Mouse (Mus musculus) CH12.LX (cell line): ENCODE measurements at regions not wholly inside any gene's neighbourhood (a gene's known extent, or its start where the extent isn't known, plus 50 kb on each side); places are given as distances from the start of the nearest gene placed in this dataset.

Source experiments
- DNase-seq: peaks from one replicate; pipeline ENCODE4 v3.0.0-alpha.2; 2013; ENCODE audit errors: extremely low read depth
- H3K27ac ChIP-seq: 2 replicates; pipeline ENCODE4 v1.5.1; 2012; ENCODE audit warnings: low read depth, mild to moderate bottlenecking, control low read depth, moderate library complexity; ENCODE audit not compliant: insufficient read depth
- H3K27me3 ChIP-seq: replicated peaks from 2 replicates; pipeline ENCODE3; 2012; ENCODE audit warnings: inconsistent platforms
- H3K36me3 ChIP-seq, 2 experiments: replicated peaks in 1 of 2; 2 replicates each; pipeline versions ENCODE3 to v1.6.1; 2012; ENCODE audit warnings: inconsistent platforms in 1 of 2, low read length in 1 of 2, mild to moderate bottlenecking in 1 of 2, mixed read lengths in 1 of 2, moderate library complexity in 1 of 2; ENCODE audit not compliant: control insufficient read depth in 1 of 2, insufficient read depth in 1 of 2
- H3K4me1 ChIP-seq, 2 experiments: 2 replicates each; pipeline ENCODE4 v1.6.1; 2012; ENCODE audit warnings: inconsistent platforms in 1 of 2, moderate library complexity in 1 of 2; ENCODE audit not compliant: insufficient read depth in 2 of 2, control insufficient read depth in 1 of 2
- H3K4me2 ChIP-seq: 2 replicates; pipeline ENCODE4 v1.6.1; 2012; ENCODE audit warnings: low read depth, mild to moderate bottlenecking, control low read depth; ENCODE audit not compliant: poor library complexity, insufficient read depth, severe bottlenecking
- H3K4me3 ChIP-seq, 3 experiments: fragments of 150-350 bp in 1 of 3; sonication (generic) in 1 of 3; replicated peaks in 1 of 3; 2 replicates each; pipeline versions ENCODE3 to v1.5.1; 2011 to 2012; ENCODE audit warnings: low read depth in 2 of 3, low read length in 2 of 3, mild to moderate bottlenecking in 2 of 3, moderate library complexity in 2 of 3, control low read depth in 1 of 3, improper control_type of control experiment in 1 of 3, inconsistent platforms in 1 of 3, mixed read lengths in 1 of 3; ENCODE audit not compliant: poor library complexity in 1 of 3
- H3K79me2 ChIP-seq: replicated peaks from 2 replicates; pipeline ENCODE4 v1.6.1; 2012; ENCODE audit warnings: mild to moderate bottlenecking, moderate library complexity; ENCODE audit not compliant: control insufficient read depth, poor library complexity, insufficient read depth, severe bottlenecking; ENCODE audit errors: extremely low read depth
- H3K9ac ChIP-seq: 2 replicates; pipeline ENCODE4 v1.6.1; 2012; ENCODE audit warnings: low read depth, mild to moderate bottlenecking, control low read depth, moderate library complexity; ENCODE audit not compliant: insufficient read depth
- H3K9me3 ChIP-seq: replicated peaks from 2 replicates; pipeline ENCODE3; 2012; ENCODE audit warnings: low read length, inconsistent platforms, mixed read lengths
- BHLHE40 ChIP-seq: IDR thresholded peaks from 2 replicates; pipeline ENCODE4 v1.6.1; 2011; ENCODE audit warnings: mild to moderate bottlenecking, low read depth, low read length, improper control_type of control experiment
- CHD1 ChIP-seq: IDR thresholded peaks from 2 replicates; pipeline ENCODE4 v1.6.1; 2012; ENCODE audit warnings: low read depth, low read length, improper control_type of control experiment, inconsistent platforms
- CTCF ChIP-seq, 2 experiments: IDR thresholded peaks in 1 of 2; conservative IDR thresholded peaks in 1 of 2; 2 replicates each; pipeline ENCODE4 v1.5.1; 2011 to 2012; ENCODE audit warnings: low read depth in 2 of 2, low read length in 2 of 2, improper control_type of control experiment in 1 of 2, inconsistent platforms in 1 of 2, mild to moderate bottlenecking in 1 of 2, moderate library complexity in 1 of 2
- EP300 ChIP-seq: IDR thresholded peaks from 2 replicates; pipeline ENCODE4 v1.6.1; 2011; ENCODE audit warnings: low read length, improper control_type of control experiment
- ETS1 ChIP-seq: conservative IDR thresholded peaks from 2 replicates; pipeline ENCODE4 v1.6.1; 2012; ENCODE audit warnings: low read depth, mild to moderate bottlenecking, inconsistent platforms, low read length, improper control_type of control experiment, moderate library complexity
- HCFC1 ChIP-seq: IDR thresholded peaks from 2 replicates; pipeline ENCODE4 v1.6.1; 2012; ENCODE audit warnings: low read depth, mild to moderate bottlenecking, inconsistent platforms, low read length, improper control_type of control experiment
- IRF4 ChIP-seq: IDR thresholded peaks from 2 replicates; pipeline ENCODE4 v1.6.1; 2014; ENCODE audit warnings: low read depth, mild to moderate bottlenecking, inconsistent platforms, low read length, improper control_type of control experiment
- JUN ChIP-seq: IDR thresholded peaks from 2 replicates; pipeline ENCODE4 v1.6.1; 2011; ENCODE audit warnings: low read depth, mild to moderate bottlenecking, low read length, improper control_type of control experiment, moderate library complexity; ENCODE audit not compliant: insufficient read depth
- JUND ChIP-seq: conservative IDR thresholded peaks from 2 replicates; pipeline ENCODE4 v1.6.1; 2011; ENCODE audit warnings: low read depth, low read length, improper control_type of control experiment
- MAFK ChIP-seq: IDR thresholded peaks from 2 replicates; pipeline ENCODE4 v1.6.1; 2011; ENCODE audit warnings: low read length, improper control_type of control experiment; ENCODE audit not compliant: insufficient replicate concordance
- MAX ChIP-seq: IDR thresholded peaks from 2 replicates; pipeline ENCODE4 v1.6.1; 2011; ENCODE audit warnings: low read length, improper control_type of control experiment
- MAZ ChIP-seq: IDR thresholded peaks from 2 replicates; pipeline ENCODE4 v1.6.1; 2012; ENCODE audit warnings: low read depth, mild to moderate bottlenecking, inconsistent platforms, low read length, improper control_type of control experiment, moderate library complexity
- MEF2A ChIP-seq: IDR thresholded peaks from 2 replicates; pipeline ENCODE4 v1.6.1; 2014; ENCODE audit warnings: low read depth, mild to moderate bottlenecking, inconsistent platforms, low read length, improper control_type of control experiment, borderline replicate concordance
- MXI1 ChIP-seq: IDR thresholded peaks from 2 replicates; pipeline ENCODE4 v1.6.1; 2011; ENCODE audit warnings: mild to moderate bottlenecking, low read depth, low read length, improper control_type of control experiment
- MYC ChIP-seq: IDR thresholded peaks from 2 replicates; pipeline ENCODE4 v1.6.1; 2011; ENCODE audit warnings: low read depth, mild to moderate bottlenecking, improper control_type of control experiment, low read length
- NELFE ChIP-seq: IDR thresholded peaks from 2 replicates; pipeline ENCODE4 v1.6.1; 2011; ENCODE audit warnings: low read depth, low read length, improper control_type of control experiment
- PAX5 ChIP-seq: IDR thresholded peaks from 2 replicates; pipeline ENCODE4 v1.6.1; 2012; ENCODE audit warnings: low read length, inconsistent platforms, mixed read lengths
- POLR2A ChIP-seq: IDR thresholded peaks from 2 replicates; pipeline ENCODE4 v1.6.1; 2011; ENCODE audit warnings: low read depth, mild to moderate bottlenecking, improper control_type of control experiment, low read length
- POLR2AphosphoS2 ChIP-seq: IDR thresholded peaks from 2 replicates; pipeline ENCODE4 v1.6.1; 2011; ENCODE audit warnings: low read depth, low read length, improper control_type of control experiment
- RAD21 ChIP-seq: IDR thresholded peaks from 2 replicates; pipeline ENCODE4 v1.6.1; 2011; ENCODE audit warnings: low read depth, mild to moderate bottlenecking, low read length, improper control_type of control experiment, moderate library complexity
- RCOR1 ChIP-seq: conservative IDR thresholded peaks from 2 replicates; pipeline ENCODE4 v1.6.1; 2012; ENCODE audit warnings: low read depth, mild to moderate bottlenecking, inconsistent platforms, low read length, improper control_type of control experiment
- SMC3 ChIP-seq: IDR thresholded peaks from 2 replicates; pipeline ENCODE4 v1.6.1; 2011; ENCODE audit warnings: low read depth, low read length, improper control_type of control experiment
- TBP ChIP-seq: conservative IDR thresholded peaks from 2 replicates; pipeline ENCODE4 v1.6.1; 2011; ENCODE audit warnings: low read depth, low read length, improper control_type of control experiment
- TCF12 ChIP-seq: IDR thresholded peaks from 2 replicates; pipeline ENCODE4 v1.6.1; 2014; ENCODE audit warnings: low read depth, mild to moderate bottlenecking, inconsistent platforms, low read length, improper control_type of control experiment
- UBTF ChIP-seq: IDR thresholded peaks from 2 replicates; pipeline ENCODE4 v1.6.1; 2012; ENCODE audit warnings: low read depth, mild to moderate bottlenecking, inconsistent platforms, low read length, improper control_type of control experiment, moderate library complexity
- USF1 ChIP-seq: IDR thresholded peaks from 2 replicates; pipeline ENCODE4 v1.6.1; 2014; ENCODE audit warnings: low read depth, mild to moderate bottlenecking, inconsistent platforms, low read length, improper control_type of control experiment
- USF2 ChIP-seq: conservative IDR thresholded peaks from 2 replicates; pipeline ENCODE4 v1.6.1; 2011; ENCODE audit warnings: low read depth, low read length, improper control_type of control experiment
- ZKSCAN1 ChIP-seq: IDR thresholded peaks from 2 replicates; pipeline ENCODE4 v1.6.1; 2012; ENCODE audit warnings: low read depth, inconsistent platforms, low read length, improper control_type of control experiment, borderline replicate concordance
- ZNF384 ChIP-seq: IDR thresholded peaks from 2 replicates; pipeline ENCODE4 v1.6.1; 2012; ENCODE audit warnings: low read depth, low read length, improper control_type of control experiment, inconsistent platforms
- dilution Hi-C: fragments of 300-500 bp; cut with MboI; formaldehyde crosslinking; loops from 2 replicates; pipeline ENCODE4 v1.14.3; 2020; ENCODE audit warnings: low sequenced_read_pairs; ENCODE audit not compliant: extremely low pct_unique_long_range_greater_than_20kb, extremely low pct_ligation_motif_present
- in situ Hi-C: fragments of 300-500 bp; cut with MboI; formaldehyde crosslinking; loops from 3 replicates; pipeline ENCODE4 v1.14.3; 2019; ENCODE audit warnings: low sequenced_read_pairs, low pct_ligation_motif_present, low pct_unique_long_range_greater_than_20kb, mixed read lengths

DNA sequence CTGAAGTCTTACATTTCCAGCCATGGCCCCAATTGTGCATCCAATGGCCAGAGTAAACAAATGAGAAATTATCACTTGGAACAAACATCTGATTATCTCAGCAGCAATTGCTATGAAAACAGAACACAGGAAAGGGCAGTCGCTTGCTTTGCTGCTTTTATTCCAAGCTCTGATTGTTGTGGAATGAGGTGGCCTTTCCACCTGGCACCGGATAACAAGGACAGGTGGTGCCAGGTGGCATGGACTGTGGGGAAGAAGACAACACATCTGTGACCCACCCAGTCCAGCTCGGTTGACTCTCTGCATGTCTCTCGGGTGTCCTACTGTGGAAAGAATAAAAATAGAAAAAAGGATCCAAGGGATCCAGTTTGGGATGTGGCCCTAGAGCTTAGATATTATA is 694.9 kb downstream of the Tlr4 start:
- dilution Hi-C loops = no loop called here

DNA sequence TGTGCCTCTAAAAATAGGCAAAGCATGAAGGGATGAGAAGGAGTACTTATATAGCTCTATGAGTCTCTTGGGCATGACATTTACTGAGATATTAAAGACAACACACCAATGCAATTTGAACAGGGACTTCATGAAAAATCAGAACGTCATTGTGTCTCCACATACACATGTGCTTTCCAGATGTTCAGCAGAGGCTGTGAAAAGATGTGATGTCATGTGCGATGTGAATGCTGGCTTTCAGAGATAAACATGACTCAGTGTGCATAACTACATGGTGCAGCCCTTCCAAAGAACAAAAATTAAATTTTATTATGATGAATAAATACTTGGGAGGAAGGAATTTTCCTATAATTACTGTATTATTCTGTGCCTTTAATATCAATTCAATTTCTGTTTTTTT is 695.8 kb downstream of the Tlr4 start:
- Histone ChIP-seq H3K4me2 (no peak overlapping the region), H3K4me3 (no peak overlapping the region), H3K9me3 (peaks cover 18% of the 10 kb centered on the region), H3K27me3 (no peaks in the 10 kb centered on the region), H3K36me3 (no peaks in the 10 kb centered on the region), H3K27ac (no peak overlapping the region), H3K4me1 (no peaks in the 10 kb centered on the region), H3K79me2 (no peaks in the 10 kb centered on the region), H3K9ac (no peak overlapping the region)
- no peak for DNase-seq
- dilution Hi-C loops = no loop called here
- in situ Hi-C loops = no loop called here
- TF ChIP-seq IRF4 (no peak), MAZ (no peak), HCFC1 (no peak), RCOR1 (no peak), TBP (no peak), USF2 (no peak), ETS1 (no peak), ZNF384 (no peak), EP300 (no peak), MEF2A (no peak), MAFK (no peak), PAX5 (no peak), MAX (no peak), MYC (no peak), NELFE (no peak)

More for the DNA sequence above, 694.9 kb downstream of the Tlr4 start:
- no peak for TF ChIP-seq IRF4
- TF ChIP-seq POLR2AphosphoS2 = no peak
- H3K27me3 ChIP-seq = no peaks in the 10 kb centered on the region
- H3K4me3 ChIP-seq = no peak overlapping the region
- no peak overlapping the region for H3K4me2 ChIP-seq
- H3K9ac ChIP-seq = no peak overlapping the region
- no peaks in the 10 kb centered on the region for H3K79me2 ChIP-seq
- H3K9me3 ChIP-seq = peaks cover 17% of the 10 kb centered on the region
- no peaks in the 10 kb centered on the region for H3K4me1 ChIP-seq
- no peaks in the 10 kb centered on the region for H3K36me3 ChIP-seq
- no peak overlapping the region for H3K27ac ChIP-seq
- in situ Hi-C loops = no loop called here
- no peak for DNase-seq

DNA sequence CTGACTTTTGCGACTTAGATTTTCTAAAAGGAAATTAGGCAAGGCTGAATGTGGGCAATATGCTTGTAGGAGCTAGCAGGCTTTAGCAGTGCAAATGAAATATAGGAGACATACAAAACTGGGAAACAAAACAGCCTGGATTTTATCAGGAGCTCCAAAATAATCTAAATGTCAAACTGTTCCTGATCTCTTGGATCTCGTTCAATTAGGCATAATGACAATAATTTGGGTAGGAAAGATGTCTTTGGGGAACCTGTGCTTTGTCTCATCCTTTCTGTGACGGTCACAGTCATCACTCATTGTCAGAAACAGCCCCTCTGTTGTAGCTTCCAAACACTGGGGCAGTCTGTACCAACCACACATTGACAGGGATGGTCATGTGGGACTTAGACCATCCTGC is 702.2 kb downstream of the Tlr4 start:
- dilution Hi-C loops (no loop called here), in situ Hi-C loops (no loop called here)
- H3K4me3 ChIP-seq = no peak overlapping the region
- H3K36me3 ChIP-seq = no peaks in the 10 kb centered on the region
- DNase-seq = no peak
- no peak overlapping the region for H3K9ac ChIP-seq
- no peak overlapping the region for H3K4me2 ChIP-seq
- H3K27ac ChIP-seq = no peak overlapping the region
- peaks cover 11% of the 10 kb centered on the region for H3K9me3 ChIP-seq
- H3K4me1 ChIP-seq = no peaks in the 10 kb centered on the region
- no peaks in the 10 kb centered on the region for H3K27me3 ChIP-seq
- H3K79me2 ChIP-seq = no peaks in the 10 kb centered on the region
- TF ChIP-seq RAD21 = no peak
- TF ChIP-seq SMC3 = no peak
- no peak for TF ChIP-seq CTCF (conservative IDR thresholded peaks at IDR 0.05 in 1 of 2, IDR thresholded peaks at IDR 0.05 in 1 of 2; ENCODE audit: low read depth in 2 of 2, low read length in 2 of 2)
- no peak for TF ChIP-seq JUND
- TF ChIP-seq BHLHE40 = no peak
- no peak for TF ChIP-seq ZKSCAN1
- no peak for TF ChIP-seq TCF12
- no peak for TF ChIP-seq MXI1
- TF ChIP-seq UBTF = no peak
- TF ChIP-seq JUN = no peak
- no peak for TF ChIP-seq CHD1
- TF ChIP-seq POLR2A = no peak
- TF ChIP-seq ETS1 = no peak
- no peak for TF ChIP-seq MYC
- TF ChIP-seq USF1 = no peak
- no peak for TF ChIP-seq EP300
- TF ChIP-seq ZNF384 = no peak
- TF ChIP-seq TBP = no peak
